Mouse (Mus musculus) ES-Bruce4 (cell line): Measurements from ENCODE around the gene Kcnd3.

Source experiments
- CTCF ChIP-seq: IDR thresholded peaks from one replicate; pipeline ENCODE4 v1.8.1; 2011; ENCODE audit warnings: low read depth, low read length
- EP300 ChIP-seq: IDR thresholded peaks from 2 replicates; pipeline ENCODE4 v1.6.1; 2011; ENCODE audit warnings: low read depth, low read length; ENCODE audit not compliant: insufficient read depth

DNA sequence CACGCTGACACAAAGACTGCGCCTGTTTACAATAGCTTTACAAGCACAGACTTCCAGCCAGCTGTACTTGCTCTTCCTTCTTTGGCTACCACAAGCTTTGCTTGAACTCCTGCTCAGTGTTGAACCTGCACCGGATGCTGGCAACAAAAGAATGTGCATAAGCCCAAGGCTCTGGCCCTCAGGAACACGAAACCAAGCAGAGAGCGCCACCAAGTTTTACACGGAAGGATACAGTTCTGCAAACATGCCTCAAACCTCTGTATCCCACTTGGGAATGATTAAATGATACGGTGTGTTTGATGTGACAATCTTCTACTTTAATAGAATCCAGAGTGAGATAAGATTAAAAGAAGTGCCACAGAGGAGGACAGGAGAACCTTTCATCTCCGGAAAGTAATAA, 210.9 kb downstream of the Kcnd3 start:
- TF ChIP-seq EP300 (no peak), CTCF (no peak)
